Mouse (Mus musculus) B cell, adult (primary cell): ENCODE results near the gene Tmx1. TPM values are rescaled to one million over a fixed set of nuclear protein-coding genes. Genes with fewer than 3 reads are reported as not detected.

Experiments used
- total RNA-seq: library from RNA; stranded (reverse); gene quantifications from 4 replicates; pipeline ENCODE4 v1.2.4, GENCODE M21; 2023; ENCODE audit not compliant: inconsistent age

The Tmx1 gene
- 28.8 to 38.9 TPM (median 34.1 TPM) in 4 replicates for total RNA-seq

DNA sequence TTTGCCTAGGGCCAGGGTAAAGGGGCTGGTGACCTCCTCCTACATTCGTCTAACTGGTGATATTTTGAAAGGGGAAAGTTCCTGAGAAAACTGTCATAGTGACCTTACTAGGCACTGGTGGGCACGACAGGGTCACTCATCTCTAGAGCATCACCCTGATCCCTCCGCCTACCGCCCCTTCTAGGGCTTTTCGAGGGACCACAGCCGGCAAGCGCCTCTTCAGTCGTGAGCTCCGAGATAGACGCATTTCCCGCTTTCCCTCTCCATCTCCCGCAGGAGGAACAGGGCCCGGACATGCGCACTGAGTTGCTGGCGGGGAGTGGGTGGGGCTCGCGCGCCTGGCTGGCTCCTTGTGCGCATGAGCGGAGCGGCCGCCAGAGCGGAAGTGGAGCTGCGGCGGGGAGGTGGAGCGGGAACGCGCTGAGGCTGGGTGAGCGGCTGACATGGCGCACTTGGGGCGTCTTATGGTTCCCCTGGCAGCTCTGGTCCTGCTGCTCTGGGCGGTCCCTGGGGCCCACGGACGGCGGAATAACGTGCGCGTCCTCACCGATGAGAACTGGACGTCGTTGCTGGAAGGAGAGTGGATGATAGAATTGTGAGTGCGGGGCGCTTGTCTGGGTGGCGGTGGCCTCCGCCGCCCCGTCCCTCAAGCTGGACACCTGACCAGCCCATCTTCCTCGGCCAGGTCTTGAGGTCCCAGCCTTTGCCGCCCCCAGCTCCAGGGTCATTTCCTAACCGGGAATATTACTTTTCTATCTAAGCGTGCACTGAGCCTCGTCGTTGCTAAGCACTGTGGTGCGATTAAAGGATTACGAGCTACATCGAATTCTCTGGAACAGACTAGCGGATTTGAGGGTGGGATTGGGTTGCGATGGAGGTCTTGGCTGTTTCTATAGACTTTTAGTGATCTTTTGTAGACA is at the start of gene Tmx1:
Gene Tmx1, plus strand, starts transcription at position 370 of the 920 bp plus-strand sequence.

Other genes with a start within 250 kb of the Tmx1 start
- gene Pygl, start 221.6 kb upstream of the Tmx1 start, total RNA-seq: 1.1 to 4.6 TPM (median 2.5 TPM) in 4 replicates
- gene Trim9, start 105.5 kb upstream of the Tmx1 start, total RNA-seq: not detected in 4 replicates